Mouse (Mus musculus): ENCODE results near the gene Ggact.

Gene Ggact

GRCm38 (mm10) chr14:122865462-122866129 lies 48.0 kb downstream of the Ggact start:
- DNase-seq, result no peak

- peak; percentile 59 to 63 for DNase-seq
Observed at GRCm38 (mm10) chr14:122862623-122863022, 50.9 kb downstream of the Ggact start.

GRCm38 (mm10) chr14:122859792-122860191 lies 53.8 kb downstream of the Ggact start:
- DNase-seq, result no peak

GRCm38 (mm10) chr14:122852506-122853057 lies 61.0 kb downstream of the Ggact start:
- no peak for DNase-seq

- DNase-seq, result peak; percentile 58 to 72
Observed at GRCm38 (mm10) chr14:122837018-122837417, 76.5 kb downstream of the Ggact start.

GRCm38 (mm10) chr14:122836221-122836620 lies 77.3 kb downstream of the Ggact start:
- DNase-seq, result no peak

- no peak for DNase-seq
Observed at GRCm38 (mm10) chr14:122835487-122836190, 77.9 kb downstream of the Ggact start.

- DNase-seq, result no peak
Observed at GRCm38 (mm10) chr14:122834753-122835152, 78.8 kb downstream of the Ggact start.

GRCm38 (mm10) chr14:122833666-122834065 lies 79.9 kb downstream of the Ggact start:
- no peak for DNase-seq

GRCm38 (mm10) chr14:122830433-122830832 lies 83.1 kb downstream of the Ggact start:
- DNase-seq, result no peak

GRCm38 (mm10) chr14:122825464-122825863 lies 88.1 kb downstream of the Ggact start:
- DNase-seq, result no peak

GRCm38 (mm10) chr14:122823791-122824190 lies 89.8 kb downstream of the Ggact start:
- DNase-seq, result no peak

- no peak for DNase-seq
Observed at GRCm38 (mm10) chr14:122821002-122821401, 92.6 kb downstream of the Ggact start.

- DNase-seq, result no peak
Observed at GRCm38 (mm10) chr14:122800296-122800695, 113.3 kb downstream of the Ggact start.

- no peak for DNase-seq
Observed at GRCm38 (mm10) chr14:122793368-122793767, 120.2 kb downstream of the Ggact start.

- no peak for DNase-seq
Observed at GRCm38 (mm10) chr14:122790111-122790510, 123.4 kb downstream of the Ggact start.

- DNase-seq, result no peak
Observed at GRCm38 (mm10) chr14:122788199-122788598, 125.4 kb downstream of the Ggact start.

- DNase-seq, result no peak
Observed at GRCm38 (mm10) chr14:122784701-122785100, 128.9 kb downstream of the Ggact start.

GRCm38 (mm10) chr14:122766448-122766847 lies 147.1 kb downstream of the Ggact start:
- no peak for DNase-seq
